Mouse (Mus musculus) CD8-positive naive resting alpha-beta T cell, adult 2 months (primary cell): ENCODE measurements around the gene Cdk9.
A peak's percentile ranks its signal among the peaks of the same experiment; 100 is the strongest.

Experiments
- DNase-seq, 2 experiments: peaks; one replicate each; pipeline ENCODE4 v3.0.0; 2022; ENCODE audit warnings: low read depth in 2 of 2, low spot score in 2 of 2

Gene Cdk9

DNA sequence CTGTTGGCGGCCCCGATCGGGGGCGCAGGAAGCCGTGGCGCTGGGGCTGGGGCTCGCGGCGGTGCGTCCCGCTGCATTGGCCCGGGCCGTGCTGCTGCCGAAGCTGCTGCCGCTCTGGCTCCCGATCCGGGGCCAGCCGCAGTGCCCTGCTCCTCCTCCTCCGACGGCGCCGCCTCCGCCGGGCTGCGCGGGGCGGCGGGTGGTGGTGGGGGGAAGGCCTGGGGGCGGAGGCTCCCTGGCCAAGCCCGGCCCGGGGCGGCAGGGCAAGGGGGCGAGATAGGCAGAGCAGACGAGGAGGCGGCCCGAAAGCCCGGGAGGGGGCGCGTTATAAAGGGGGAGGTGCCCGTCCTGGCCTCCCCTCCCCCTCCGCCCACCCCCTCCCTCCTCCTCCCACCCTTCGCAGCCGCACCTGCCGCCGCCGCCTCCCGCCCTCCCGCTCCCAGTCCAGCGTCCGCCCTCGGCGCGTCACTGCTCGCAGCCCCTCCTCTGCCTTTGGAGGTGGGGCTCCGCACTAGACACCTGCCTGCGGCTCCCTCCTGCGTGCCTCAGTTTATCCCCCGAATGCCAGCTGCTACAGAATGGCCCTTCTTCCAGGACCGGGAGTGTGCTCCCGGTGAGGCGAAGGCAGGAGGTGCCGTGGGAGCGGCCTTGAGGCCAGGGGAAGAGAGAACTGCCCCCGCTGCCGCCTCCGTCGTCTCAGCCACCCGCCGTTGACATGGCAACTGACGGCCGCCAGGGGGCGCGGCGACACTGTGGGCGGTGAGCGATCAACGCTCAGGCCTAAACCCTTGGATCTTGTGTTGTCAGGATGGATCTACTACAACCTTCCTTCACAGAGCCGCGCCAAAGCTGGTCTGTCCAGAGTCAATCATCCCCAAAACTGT lies at the start of gene Cdk9:
Cdk9 (minus strand) TSS at position 143 of the 884 bp plus-strand sequence.
- peak; percentile 93 to 95 for DNase-seq

DNA sequence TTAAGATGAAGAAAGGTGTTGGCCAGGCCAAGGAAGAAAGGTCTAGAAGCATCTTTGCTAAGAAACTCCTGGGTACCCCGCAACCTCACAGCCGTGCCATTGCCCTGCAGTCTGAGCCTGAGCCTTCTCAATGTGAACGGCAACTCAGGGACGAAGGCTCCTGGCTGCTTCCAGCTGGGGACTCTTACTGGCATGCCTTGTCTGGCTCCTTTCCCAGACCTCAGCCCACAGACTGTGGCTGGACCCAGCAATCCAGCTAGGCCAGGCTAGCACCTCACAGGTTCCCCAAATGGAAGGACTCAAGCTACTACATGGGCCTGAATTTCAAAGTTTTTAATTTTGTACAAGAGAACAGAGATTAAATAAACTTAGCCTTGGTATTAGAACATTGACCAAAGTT lies 49.0 kb upstream of the Cdk9 start:
- DNase-seq = no peak

DNA sequence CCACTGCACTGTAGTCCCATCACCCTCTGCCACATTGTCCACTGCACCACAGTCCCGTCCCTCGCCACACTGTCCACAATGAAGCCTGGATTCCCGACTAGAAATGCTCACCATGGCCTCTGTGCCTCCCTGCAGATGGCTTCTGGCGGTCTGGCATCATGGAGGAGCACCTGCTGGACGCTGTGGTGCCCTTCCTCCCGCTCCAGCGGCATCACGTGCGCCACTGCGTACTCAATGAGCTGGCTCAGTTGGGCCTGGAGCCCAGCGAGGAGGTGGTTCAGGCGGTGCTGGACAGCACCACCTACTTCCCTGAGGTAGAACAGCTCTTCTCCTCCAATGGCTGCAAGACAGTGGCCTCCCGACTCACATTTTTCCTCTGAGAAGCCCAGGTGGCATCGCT lies 48.5 kb upstream of the Cdk9 start:
- no peak for DNase-seq

DNA sequence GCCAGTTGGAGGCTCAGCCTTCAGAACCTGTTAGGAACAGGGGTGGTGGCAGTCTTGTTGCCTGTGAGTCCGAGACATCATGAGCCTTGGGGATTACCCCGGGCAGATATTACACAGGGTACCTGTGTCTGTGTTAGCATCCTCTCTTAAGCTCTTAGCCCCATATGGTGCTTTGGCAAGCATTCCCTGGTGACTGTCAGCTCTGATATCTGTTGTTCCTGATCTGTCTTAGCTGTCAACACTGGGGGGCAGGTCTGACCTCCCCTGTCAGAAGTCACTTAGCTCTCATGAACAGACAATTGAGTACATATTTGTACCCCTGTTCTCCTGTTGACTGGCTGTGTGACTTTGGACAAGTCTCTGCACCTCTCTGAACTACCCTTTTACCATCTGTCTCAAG lies 46.1 kb upstream of the Cdk9 start:
- DNase-seq = no peak

DNA sequence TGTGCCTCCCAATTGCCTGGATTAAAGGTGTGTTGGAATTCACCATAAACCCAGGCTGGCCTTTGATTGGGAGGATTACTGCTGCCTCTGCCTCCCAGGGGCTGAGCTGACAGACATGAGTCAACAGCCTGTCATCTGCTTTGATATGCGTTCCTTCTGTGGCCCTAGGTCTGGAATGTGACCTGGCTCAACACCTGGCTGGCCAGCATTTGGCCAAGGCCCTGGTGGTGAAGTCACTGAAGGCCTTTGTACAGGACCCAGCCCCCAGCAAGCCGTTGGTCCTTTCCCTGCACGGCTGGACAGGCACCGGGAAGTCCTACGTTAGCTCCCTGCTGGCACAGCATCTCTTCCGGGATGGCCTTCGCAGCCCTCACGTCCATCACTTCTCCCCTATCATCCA lies 45.6 kb upstream of the Cdk9 start:
- no peak for DNase-seq

DNA sequence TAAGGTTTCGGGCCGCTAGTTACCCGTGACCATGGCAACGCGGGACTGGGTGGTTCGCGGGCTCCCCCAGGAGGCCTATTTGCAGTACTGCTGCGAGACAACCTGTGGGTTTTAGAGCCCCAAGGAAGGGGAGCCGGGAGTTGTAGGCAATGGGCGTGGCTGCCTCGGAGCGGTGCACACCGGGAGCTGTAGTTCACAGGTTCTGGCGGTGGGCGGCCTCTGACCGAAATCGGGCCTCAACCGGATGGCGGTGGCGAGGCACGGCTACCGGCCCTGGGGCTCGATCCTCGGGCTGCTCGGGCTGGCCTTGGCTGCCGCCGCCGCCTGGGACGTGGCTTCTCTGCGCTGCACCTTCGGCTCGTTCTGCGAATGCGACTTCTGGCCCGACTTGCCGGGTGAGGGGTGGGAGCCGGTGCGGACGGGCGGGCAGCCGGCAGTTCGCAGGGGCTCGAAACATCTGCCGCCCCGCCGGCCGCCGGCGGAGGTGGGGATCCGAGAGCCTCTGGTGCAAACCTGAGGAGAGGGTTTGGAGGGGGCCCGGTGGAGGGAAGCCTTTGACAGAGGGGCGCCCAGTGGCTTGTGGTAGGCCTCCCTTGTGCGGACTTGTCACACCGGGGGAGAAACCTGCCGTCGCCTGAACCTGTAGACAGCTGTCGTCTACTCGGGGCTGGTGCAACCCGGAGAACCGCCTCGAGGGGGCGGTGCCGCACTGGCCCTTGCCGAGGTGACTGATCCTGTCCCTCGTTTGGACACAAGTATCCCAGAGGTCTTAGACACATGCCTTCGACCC lies 44.4 kb upstream of the Cdk9 start, which contains the start of gene Tor2a:
Tor2a (plus strand) TSS at position 179 of the 790 bp plus-strand sequence.
- peak; percentile 96 for DNase-seq

DNA sequence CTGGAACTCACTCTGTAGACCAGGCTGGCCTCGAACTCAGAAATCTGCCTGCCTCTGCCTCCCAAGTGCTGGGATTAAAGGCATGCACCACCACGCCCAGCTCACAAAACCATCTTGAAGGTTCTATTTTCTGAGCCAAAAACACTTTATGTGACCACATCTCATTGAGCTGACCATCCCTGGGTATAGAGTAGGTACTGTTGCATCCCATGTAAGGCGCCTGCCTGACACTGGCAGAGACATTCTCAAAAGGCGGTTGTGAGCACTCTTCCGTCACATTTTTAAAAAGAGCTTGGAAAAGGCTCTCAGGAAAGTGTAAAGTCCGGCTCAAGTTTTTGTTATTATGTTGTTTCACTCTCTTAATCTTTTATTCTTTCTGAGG lies 43.8 kb upstream of the Cdk9 start:
- DNase-seq = no peak

DNA sequence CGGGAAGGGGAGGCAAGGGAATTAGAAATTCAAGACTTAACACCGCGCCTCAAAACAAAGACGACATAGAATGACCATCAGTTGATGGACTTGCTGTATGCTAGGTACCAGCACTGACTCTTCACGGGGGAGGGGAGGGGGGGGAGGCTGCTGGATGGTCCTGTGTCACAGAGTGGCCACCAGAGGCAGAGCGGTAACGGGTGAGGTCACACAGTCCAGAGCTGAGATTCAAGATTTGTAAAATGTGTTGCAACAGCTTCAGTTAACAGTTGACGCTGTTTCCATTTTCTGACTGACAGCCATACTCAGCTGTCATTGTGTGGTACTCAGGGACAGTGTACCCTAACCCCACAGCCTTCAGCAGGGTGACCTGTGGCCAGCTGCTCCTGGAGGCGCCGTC lies 39.3 kb upstream of the Cdk9 start:
- DNase-seq = no peak

DNA sequence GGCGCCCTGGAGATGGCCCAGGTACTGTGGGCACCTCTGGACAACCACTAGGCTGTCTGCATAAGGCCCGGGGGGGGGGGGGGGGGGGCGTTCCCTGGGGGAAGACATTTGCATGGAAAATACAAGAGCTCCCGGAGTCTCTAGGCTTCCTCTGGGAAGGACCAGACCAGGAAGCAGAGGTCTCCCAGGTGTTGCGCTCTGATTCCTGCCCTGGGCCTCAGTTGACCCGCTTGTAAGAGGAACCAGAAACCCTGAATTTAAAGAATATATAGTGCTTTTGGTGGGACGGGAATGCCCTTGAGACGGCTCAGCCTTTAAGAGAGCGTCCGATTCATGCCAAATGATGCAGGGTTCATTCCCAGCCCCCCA lies 38.8 kb upstream of the Cdk9 start:
- no peak for DNase-seq

DNA sequence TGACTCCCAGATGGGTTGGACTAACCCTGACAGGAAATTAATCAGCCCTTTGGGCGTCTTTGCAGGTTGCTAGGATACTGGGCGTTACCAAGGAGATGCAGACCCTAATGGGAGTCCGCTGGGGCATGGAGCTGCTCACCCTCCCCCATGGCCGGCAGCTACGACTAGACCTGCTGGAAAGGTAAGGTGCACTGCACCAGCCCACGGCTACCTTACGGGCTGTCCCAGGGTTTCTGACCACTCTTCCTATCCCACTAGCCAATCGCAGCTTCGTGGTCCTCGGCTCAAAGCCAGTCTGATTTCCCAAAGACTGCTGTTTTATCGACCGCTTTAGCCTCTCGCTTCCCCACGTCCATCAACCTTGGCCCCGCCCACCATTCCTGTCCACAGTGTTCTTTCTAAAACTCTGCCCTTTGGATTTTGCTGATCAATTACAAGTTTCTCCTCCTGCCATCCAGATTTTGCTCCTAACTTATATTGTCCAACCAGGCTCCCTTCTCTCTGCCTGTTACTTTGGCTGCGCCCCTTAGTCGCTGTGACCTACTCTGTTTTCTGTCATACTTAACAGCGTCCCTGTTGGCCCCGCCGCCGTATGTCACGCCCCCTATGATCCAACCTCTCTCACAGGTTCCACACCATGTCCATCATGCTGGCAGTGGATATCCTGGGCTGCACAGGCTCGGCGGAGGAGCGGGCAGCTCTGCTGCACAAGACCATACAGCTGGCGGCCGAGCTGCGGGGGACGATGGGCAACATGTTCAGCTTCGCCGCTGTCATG lies 38.2 kb upstream of the Cdk9 start:
- DNase-seq = no peak

DNA sequence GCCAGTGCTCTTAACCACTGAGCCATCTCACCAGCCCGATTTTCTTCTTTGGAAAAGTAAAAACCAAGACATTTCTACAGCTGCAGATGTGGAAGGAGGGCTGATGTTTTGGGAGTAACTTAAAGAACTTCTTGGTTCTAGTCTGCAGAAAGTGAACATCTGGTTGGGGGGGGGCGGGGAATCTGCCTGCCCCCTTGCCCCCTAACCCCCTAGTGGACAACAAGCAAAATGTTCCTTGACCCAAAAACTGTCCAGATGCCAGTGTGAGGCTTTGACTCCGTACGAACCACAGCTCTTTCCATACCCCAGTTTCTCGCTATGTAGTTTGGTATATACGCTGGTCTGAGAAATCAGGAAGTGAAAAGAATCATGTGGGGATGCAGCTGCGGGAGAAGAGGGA lies 37.3 kb upstream of the Cdk9 start:
- DNase-seq = no peak

DNA sequence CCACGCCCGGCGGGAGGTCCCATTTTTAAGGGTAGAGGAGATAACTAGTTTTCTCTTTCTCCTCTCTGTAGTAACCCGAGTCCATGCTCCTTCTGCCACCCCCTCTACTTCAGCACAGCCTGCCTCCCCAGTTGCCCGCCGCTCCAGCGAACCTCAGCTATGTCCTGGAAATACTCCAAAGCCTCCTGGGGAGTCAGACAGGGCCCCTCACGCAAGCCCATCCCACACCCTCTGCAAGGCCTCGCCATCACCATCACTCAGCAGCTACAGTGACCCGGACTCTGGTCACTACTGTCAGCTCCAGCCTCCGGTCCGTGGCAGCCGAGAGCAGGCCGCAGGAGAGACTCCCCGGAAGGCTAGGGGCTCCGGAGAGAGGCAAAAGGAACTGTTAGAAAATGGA lies 36.2 kb upstream of the Cdk9 start:
- no peak for DNase-seq

DNA sequence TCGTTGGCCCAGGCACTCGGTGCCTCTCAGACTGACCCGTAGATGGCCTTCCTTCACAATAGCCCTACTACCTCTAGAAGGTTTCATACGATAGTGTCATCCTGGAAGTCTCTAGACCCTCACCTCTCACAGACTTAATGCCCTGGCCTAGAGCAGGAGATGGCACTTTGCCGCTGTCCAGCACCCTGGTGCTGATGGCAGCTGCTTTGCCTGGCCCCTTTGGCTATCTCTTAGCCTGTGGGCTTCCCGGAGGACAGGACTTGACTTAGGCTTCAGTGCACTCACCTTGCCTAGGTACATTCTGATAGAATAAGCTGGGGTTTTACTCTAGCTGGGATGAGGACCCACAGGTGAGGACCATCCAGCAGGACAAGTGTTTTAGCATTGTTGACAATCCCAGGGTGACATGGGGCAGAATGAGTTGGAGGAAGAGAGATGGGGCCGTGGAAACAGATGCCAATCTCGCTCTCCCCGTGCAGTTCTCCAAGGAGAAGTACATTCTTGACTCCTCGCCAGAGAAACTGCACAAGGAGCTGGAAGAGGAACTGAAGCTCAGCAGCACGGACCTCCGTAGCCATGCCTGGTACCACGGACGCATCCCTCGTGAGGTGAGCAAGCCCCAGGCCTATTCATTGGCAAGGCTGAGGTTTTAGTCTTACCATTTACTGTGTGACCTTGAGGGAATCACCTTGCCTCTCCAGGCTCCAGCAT lies 31.6 kb upstream of the Cdk9 start:
- no peak for DNase-seq

DNA sequence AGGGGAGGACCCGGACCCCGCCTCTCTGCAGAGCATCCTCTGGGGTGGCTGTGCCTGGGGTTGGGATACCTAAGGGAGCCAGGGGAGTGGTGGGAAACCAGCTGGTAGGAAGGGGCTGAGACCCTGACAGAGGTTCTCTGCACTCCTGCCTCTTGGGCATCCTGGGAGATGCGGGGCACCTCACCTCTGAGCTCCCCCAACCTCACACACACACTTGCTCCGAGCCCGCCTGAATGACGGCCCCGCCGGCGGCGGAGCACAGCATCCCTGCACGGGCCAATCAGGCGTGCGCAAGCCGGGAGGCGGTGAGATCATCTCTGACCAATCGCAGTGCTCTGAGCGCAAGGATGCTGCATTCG lies 29.3 kb upstream of the Cdk9 start:
- no peak for DNase-seq

DNA sequence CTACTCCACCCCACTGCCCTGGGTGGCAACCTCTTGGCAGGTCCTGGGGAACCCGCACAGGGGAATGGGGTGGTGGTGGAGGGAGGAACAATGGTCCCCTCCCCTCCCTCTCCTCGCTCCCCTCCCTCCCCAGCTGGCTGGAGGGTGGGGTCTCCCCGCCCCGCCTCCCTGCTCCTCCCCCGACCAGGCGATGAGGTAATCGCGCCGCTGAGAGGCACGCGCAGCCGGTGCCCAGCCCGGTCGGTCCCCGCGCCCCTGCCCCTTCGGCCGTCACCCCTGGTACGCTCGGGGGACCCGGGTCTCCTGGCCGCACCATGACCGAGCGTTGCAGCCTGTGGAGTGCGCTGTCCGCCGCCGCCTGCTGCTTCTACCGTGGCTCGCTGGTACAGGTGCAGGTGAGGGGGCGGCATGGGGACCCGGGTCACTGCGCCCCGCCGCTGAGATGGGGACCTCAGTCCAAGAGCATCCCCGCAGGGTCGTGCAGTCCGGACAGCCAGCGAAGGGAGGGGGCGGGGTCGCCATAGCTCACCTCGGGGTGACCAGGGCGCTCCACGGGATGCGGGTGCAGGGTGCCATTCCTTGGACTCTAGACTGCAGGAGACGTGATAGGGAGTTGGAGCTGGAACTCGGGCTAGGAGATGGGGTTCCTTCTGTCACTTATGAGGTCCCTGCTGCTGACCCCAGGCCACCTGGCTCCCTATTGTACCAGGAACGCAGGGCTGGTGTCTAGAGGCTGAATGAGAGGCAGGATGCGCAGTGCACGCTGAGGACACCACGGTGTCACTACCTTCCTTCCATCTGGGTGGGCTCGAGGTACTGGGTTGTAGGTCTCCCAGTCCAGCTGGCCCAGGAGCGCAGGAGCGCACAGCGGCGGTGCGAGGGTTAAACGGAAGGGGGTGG lies 28.6 kb upstream of the Cdk9 start:
- DNase-seq = no peak

DNA sequence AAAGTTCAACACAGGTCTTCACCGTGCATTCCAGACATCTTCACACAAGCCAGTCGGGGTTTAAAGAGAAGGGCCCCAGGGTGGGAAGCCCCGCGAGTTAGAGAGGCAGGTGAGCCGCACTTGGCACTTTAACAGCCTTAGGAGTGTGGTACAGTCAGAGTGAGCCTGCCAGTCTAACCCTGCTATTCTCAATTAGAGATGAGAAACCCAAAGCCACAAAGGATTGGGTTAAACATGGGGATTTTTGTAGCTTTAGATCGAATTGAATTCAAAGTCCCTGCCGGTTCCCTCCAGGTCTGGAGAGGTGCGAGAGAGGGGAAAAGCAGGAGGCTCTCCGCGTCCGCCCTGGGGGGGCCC lies 28.0 kb upstream of the Cdk9 start, which contains the start of gene 6330409D20Rik:
6330409D20Rik (minus strand) TSS at position 101 of the 357 bp plus-strand sequence.
- DNase-seq = no peak

DNA sequence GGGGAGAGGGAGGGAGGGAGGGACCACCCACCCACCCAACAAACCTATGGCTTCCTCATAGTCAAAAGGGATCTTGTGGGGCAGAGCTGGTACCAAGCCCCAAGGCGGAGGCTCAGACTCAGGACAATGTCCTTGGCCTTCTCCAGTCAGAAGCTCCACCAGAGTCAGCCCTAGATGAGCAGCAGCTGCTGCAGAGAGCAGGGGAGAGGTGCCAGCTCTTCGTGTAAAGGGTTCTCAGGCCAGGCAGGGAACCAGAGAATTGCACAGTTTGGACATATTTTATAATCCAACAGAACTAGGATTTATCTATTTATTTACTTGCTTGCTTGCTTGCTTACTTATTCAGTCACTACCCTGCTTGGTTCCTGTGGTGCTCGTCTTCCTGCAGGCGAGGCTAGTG lies 26.4 kb upstream of the Cdk9 start:
- DNase-seq = no peak

DNA sequence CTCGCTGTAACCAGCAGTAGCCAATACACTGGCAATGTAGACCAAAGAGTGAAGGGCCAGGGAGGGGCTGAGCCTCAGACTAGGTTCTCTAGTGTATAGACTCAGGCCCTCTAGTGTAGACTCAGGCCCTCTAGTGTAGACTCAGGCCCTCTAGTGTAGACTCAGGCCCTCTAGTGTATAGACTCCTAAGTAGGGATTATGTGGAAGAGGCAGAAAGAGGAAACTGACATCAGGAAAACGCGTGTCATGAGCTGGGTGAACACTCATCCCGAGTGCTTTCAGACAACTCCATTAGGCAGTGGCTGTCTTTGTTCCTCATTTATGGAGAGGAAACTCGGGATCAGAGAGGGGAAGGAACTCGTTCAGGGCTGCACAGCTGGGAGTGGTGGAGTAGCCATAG lies 24.1 kb upstream of the Cdk9 start:
- no peak for DNase-seq

DNA sequence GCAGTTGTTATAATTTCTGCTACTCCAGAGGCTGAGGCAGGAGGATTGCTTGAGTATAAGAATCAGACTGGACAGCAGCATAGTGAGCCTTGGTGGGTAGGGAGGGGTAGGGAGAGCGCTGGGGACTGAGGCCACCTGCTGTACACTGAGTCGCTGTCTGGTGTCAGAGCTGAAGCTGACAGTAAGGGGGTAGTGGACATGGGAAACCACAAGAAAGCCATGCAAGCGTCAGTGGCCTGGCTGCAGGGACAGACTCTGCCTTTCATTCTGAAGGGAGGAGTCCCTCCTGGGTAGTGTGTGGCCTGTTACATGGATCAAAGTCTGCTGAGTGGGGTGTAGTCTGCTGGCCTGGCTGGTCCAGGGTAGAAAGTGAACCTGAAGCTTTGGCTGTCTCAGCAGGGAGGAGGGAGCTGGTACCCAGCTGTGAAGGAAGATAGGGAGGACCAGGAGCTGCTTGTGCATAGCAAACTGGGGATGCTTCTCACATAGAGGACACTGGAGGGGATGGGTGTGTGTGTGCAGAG lies 23.5 kb upstream of the Cdk9 start:
- no peak for DNase-seq

DNA sequence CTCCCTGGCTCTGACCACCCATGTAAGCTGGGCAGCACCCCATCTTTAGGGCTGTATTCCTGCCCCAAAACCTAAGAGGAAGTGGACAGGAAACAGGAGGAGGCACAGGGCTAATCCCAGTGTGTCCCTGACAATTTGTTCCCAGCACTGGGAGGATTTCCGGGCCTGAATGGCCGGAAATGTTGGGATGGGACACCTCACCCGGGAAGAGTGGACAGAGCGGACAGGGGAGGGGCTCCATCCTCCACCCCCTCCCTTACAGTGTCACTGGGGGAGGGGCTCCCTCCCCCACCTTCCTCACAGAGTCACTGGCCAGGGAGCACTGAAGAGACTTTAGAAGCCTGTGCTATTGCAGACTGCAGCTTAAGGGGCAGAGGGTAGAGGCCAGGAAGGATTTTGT lies 22.1 kb upstream of the Cdk9 start:
- no peak for DNase-seq
